Mouse (Mus musculus): ENCODE results near the gene Pgrmc2. TPM values are rescaled to one million over a fixed set of nuclear protein-coding genes. Genes with fewer than 3 reads are reported as not detected.

Pgrmc2 gene
- 21.1 and 24.0 TPM in 2 replicates for polyA plus RNA-seq (2014; fragmentation: Nextera tagmentation; extraction: Ambion mirVana)

GRCm38 (mm10) chr3:41082885-41083789 is at the start of gene Pgrmc2:
TSS of gene Pgrmc2 (minus strand) at chr3:41083046.
- under 1% methylated on average over 68 of the region's 95 CpGs for WGBS
- ATAC-seq (ENCODE audit: low read depth): peak; percentile 99
- peaks cover 13% of the 10 kb centered on the region; the same call in 1 of the 2 replicates for H3K4me1 ChIP-seq (ENCODE audit: control insufficient read depth, insufficient read depth, low read length)

GRCm38 (mm10) chr3:41124000-41124294 is 41.1 kb upstream of the Pgrmc2 start:
- H3K27me3 ChIP-seq (ENCODE audit: control insufficient read depth, insufficient read depth, low read length): no peaks in the 10 kb centered on the region
- H3K27ac ChIP-seq (ENCODE audit: low read depth, low read length): no peak overlapping the region
- H3K4me3 ChIP-seq (ENCODE audit: low read depth, low read length): no peak overlapping the region
- no peaks in the 10 kb centered on the region for H3K4me1 ChIP-seq (ENCODE audit: control insufficient read depth, insufficient read depth, low read length)
- H3K9ac ChIP-seq (replicated peaks; ENCODE audit: low read depth, low read length): no peak overlapping the region
- ATAC-seq (ENCODE audit: low read depth): peak; percentile 49; the same call in 1 of the 2 replicates
- no peak overlapping the region; the same call in 1 of the 2 replicates for H3K4me2 ChIP-seq (ENCODE audit: low read depth, low read length)
- H3K36me3 ChIP-seq (ENCODE audit: control insufficient read depth, insufficient read depth, low read length): no peaks in the 10 kb centered on the region
- no peaks in the 10 kb centered on the region for H3K9me3 ChIP-seq (ENCODE audit: control insufficient read depth, low read length)
- WGBS: 28% methylated on average over 12 of the region's 12 CpGs

More at GRCm38 (mm10) chr3:41082885-41083789, at the start of gene Pgrmc2:
- Histone ChIP-seq H3K27me3 (ENCODE audit: control insufficient read depth, insufficient read depth, low read length) (no peaks in the 10 kb centered on the region), H3K9ac (replicated peaks; ENCODE audit: low read depth, low read length) (peak within 1 kb of the TSS; percentile 73), H3K27ac (ENCODE audit: low read depth, low read length) (peak within 1 kb of the TSS; percentile 92), H3K36me3 (ENCODE audit: control insufficient read depth, insufficient read depth, low read length) (no peaks in the 10 kb centered on the region), H3K9me3 (ENCODE audit: control insufficient read depth, low read length) (no peaks in the 10 kb centered on the region), H3K4me2 (ENCODE audit: low read depth, low read length) (peak within 1 kb of the TSS; percentile 83), H3K4me3 (ENCODE audit: low read depth, low read length) (peak within 1 kb of the TSS; percentile 88)

- Histone ChIP-seq H3K4me2 (ENCODE audit: low read depth, low read length) (no peak overlapping the region; the same call in 1 of the 2 replicates), H3K27me3 (ENCODE audit: control insufficient read depth, insufficient read depth, low read length) (no peaks in the 10 kb centered on the region), H3K36me3 (ENCODE audit: control insufficient read depth, insufficient read depth, low read length) (no peaks in the 10 kb centered on the region), H3K9me3 (ENCODE audit: control insufficient read depth, low read length) (no peaks in the 10 kb centered on the region), H3K27ac (ENCODE audit: low read depth, low read length) (no peak overlapping the region), H3K9ac (replicated peaks; ENCODE audit: low read depth, low read length) (no peak overlapping the region), H3K4me1 (ENCODE audit: control insufficient read depth, insufficient read depth, low read length) (no peaks in the 10 kb centered on the region), H3K4me3 (ENCODE audit: low read depth, low read length) (no peak overlapping the region)
- 38% methylated on average over 10 of the region's 10 CpGs for WGBS
- peak; percentile 41; the same call in 1 of the 2 replicates for ATAC-seq (ENCODE audit: low read depth)
Measured at GRCm38 (mm10) chr3:41123190-41123999, 40.5 kb upstream of the Pgrmc2 start.

- 81% methylated on average over 5 of the region's 5 CpGs for WGBS
- H3K4me2 ChIP-seq (ENCODE audit: low read depth, low read length): no peak overlapping the region
- no peak overlapping the region for H3K4me3 ChIP-seq (ENCODE audit: low read depth, low read length)
- H3K27ac ChIP-seq (ENCODE audit: low read depth, low read length): no peak overlapping the region
- no peaks in the 10 kb centered on the region for H3K9me3 ChIP-seq (ENCODE audit: control insufficient read depth, low read length)
- no peak overlapping the region for H3K9ac ChIP-seq (replicated peaks; ENCODE audit: low read depth, low read length)
- no peak for ATAC-seq (ENCODE audit: low read depth)
- H3K4me1 ChIP-seq (ENCODE audit: control insufficient read depth, insufficient read depth, low read length): no peaks in the 10 kb centered on the region
- no peaks in the 10 kb centered on the region for H3K36me3 ChIP-seq (ENCODE audit: control insufficient read depth, insufficient read depth, low read length)
- H3K27me3 ChIP-seq (ENCODE audit: control insufficient read depth, insufficient read depth, low read length): no peaks in the 10 kb centered on the region
Measured at GRCm38 (mm10) chr3:41118173-41118572, 35.3 kb upstream of the Pgrmc2 start.

GRCm38 (mm10) chr3:41117447-41117846 is 34.6 kb upstream of the Pgrmc2 start:
- no peak for ATAC-seq (ENCODE audit: low read depth)
- H3K27ac ChIP-seq (ENCODE audit: low read depth, low read length): no peak overlapping the region
- H3K36me3 ChIP-seq (ENCODE audit: control insufficient read depth, insufficient read depth, low read length): no peaks in the 10 kb centered on the region
- H3K27me3 ChIP-seq (ENCODE audit: control insufficient read depth, insufficient read depth, low read length): no peaks in the 10 kb centered on the region
- no peak overlapping the region for H3K4me2 ChIP-seq (ENCODE audit: low read depth, low read length)
- no peaks in the 10 kb centered on the region for H3K9me3 ChIP-seq (ENCODE audit: control insufficient read depth, low read length)
- no peak overlapping the region for H3K4me3 ChIP-seq (ENCODE audit: low read depth, low read length)
- H3K4me1 ChIP-seq (ENCODE audit: control insufficient read depth, insufficient read depth, low read length): no peaks in the 10 kb centered on the region
- H3K9ac ChIP-seq (replicated peaks; ENCODE audit: low read depth, low read length): no peak overlapping the region

GRCm38 (mm10) chr3:41113186-41113585 is 30.3 kb upstream of the Pgrmc2 start:
- Histone ChIP-seq H3K27ac (ENCODE audit: low read depth, low read length) (no peak overlapping the region), H3K9me3 (ENCODE audit: control insufficient read depth, low read length) (no peaks in the 10 kb centered on the region), H3K36me3 (ENCODE audit: control insufficient read depth, insufficient read depth, low read length) (no peaks in the 10 kb centered on the region), H3K27me3 (ENCODE audit: control insufficient read depth, insufficient read depth, low read length) (no peaks in the 10 kb centered on the region), H3K4me2 (ENCODE audit: low read depth, low read length) (no peak overlapping the region), H3K9ac (replicated peaks; ENCODE audit: low read depth, low read length) (no peak overlapping the region), H3K4me1 (ENCODE audit: control insufficient read depth, insufficient read depth, low read length) (no peaks in the 10 kb centered on the region), H3K4me3 (ENCODE audit: low read depth, low read length) (no peak overlapping the region)
- WGBS: 83% methylated on average over 5 of the region's 5 CpGs
- no peak for ATAC-seq (ENCODE audit: low read depth)

GRCm38 (mm10) chr3:41108306-41108785 is 25.5 kb upstream of the Pgrmc2 start:
- no peaks in the 10 kb centered on the region for H3K27me3 ChIP-seq (ENCODE audit: control insufficient read depth, insufficient read depth, low read length)
- 71% methylated on average over 6 of the region's 6 CpGs for WGBS
- H3K27ac ChIP-seq (ENCODE audit: low read depth, low read length): no peak overlapping the region
- H3K4me1 ChIP-seq (ENCODE audit: control insufficient read depth, insufficient read depth, low read length): no peaks in the 10 kb centered on the region
- H3K9ac ChIP-seq (replicated peaks; ENCODE audit: low read depth, low read length): no peak overlapping the region
- H3K36me3 ChIP-seq (ENCODE audit: control insufficient read depth, insufficient read depth, low read length): no peaks in the 10 kb centered on the region
- no peak overlapping the region for H3K4me3 ChIP-seq (ENCODE audit: low read depth, low read length)
- H3K9me3 ChIP-seq (ENCODE audit: control insufficient read depth, low read length): no peaks in the 10 kb centered on the region
- no peak overlapping the region for H3K4me2 ChIP-seq (ENCODE audit: low read depth, low read length)
- ATAC-seq (ENCODE audit: low read depth): no peak

GRCm38 (mm10) chr3:41107600-41108305 is 24.9 kb upstream of the Pgrmc2 start:
- Histone ChIP-seq H3K9ac (replicated peaks; ENCODE audit: low read depth, low read length) (no peak overlapping the region), H3K4me3 (ENCODE audit: low read depth, low read length) (no peak overlapping the region), H3K27me3 (ENCODE audit: control insufficient read depth, insufficient read depth, low read length) (no peaks in the 10 kb centered on the region), H3K36me3 (ENCODE audit: control insufficient read depth, insufficient read depth, low read length) (no peaks in the 10 kb centered on the region), H3K4me2 (ENCODE audit: low read depth, low read length) (no peak overlapping the region), H3K9me3 (ENCODE audit: control insufficient read depth, low read length) (no peaks in the 10 kb centered on the region), H3K4me1 (ENCODE audit: control insufficient read depth, insufficient read depth, low read length) (no peaks in the 10 kb centered on the region), H3K27ac (ENCODE audit: low read depth, low read length) (no peak overlapping the region)
- no peak for ATAC-seq (ENCODE audit: low read depth)
- 76% methylated on average over 14 of the region's 14 CpGs for WGBS

Measured in neural tube, embryonic 14.5 days (tissue).